Mouse (Mus musculus) embryonic facial prominence, embryonic 15.5 days (tissue): Measurements from ENCODE around the gene Tprn. TPM values are rescaled to one million over a fixed set of nuclear protein-coding genes. Genes with fewer than 3 reads are reported as not detected.

Experiments
- ATAC-seq: fragments of 200-750 bp; cut with Nextera tagmentation; 2 replicates; pipeline ENCODE4 v1.8.0; 2017; ENCODE audit warnings: low read depth, moderate TSS enrichment; ENCODE audit not compliant: insufficient number of reproducible peaks, low FRiP score, low TSS enrichment
- H3K27ac ChIP-seq: fragments of 300-500 bp; sonication (generic); replicated peaks from 2 replicates; pipeline ENCODE4 v1.5.1; 2015; ENCODE audit warnings: mild to moderate bottlenecking, inconsistent platforms
- H3K27me3 ChIP-seq: fragments of 300-500 bp; sonication (generic); 2 replicates; pipeline ENCODE4 v1.6.1; 2015; ENCODE audit warnings: inconsistent platforms
- H3K36me3 ChIP-seq: fragments of 300-500 bp; sonication (generic); 2 replicates; pipeline ENCODE4 v1.6.1; 2015; ENCODE audit warnings: mild to moderate bottlenecking, inconsistent platforms
- H3K4me1 ChIP-seq: fragments of 300-500 bp; sonication (generic); 2 replicates; pipeline ENCODE4 v1.6.1; 2015; ENCODE audit warnings: inconsistent platforms
- H3K4me2 ChIP-seq: fragments of 300-500 bp; sonication (generic); replicated peaks from 2 replicates; pipeline ENCODE4 v1.6.1; 2015; ENCODE audit warnings: mild to moderate bottlenecking, inconsistent platforms
- H3K4me3 ChIP-seq: fragments of 300-500 bp; sonication (generic); replicated peaks from 2 replicates; pipeline ENCODE4 v1.5.1; 2015; ENCODE audit warnings: mild to moderate bottlenecking, inconsistent platforms
- H3K9ac ChIP-seq: fragments of 300-500 bp; sonication (generic); 2 replicates; pipeline ENCODE4 v1.6.1; 2015; ENCODE audit warnings: inconsistent platforms
- H3K9me3 ChIP-seq: fragments of 300-500 bp; sonication (generic); replicated peaks from 2 replicates; pipeline ENCODE4 v1.6.1; 2016; ENCODE audit warnings: inconsistent platforms
- WGBS: fragments of 180-500 bp; shearing (Covaris S2); methylation state at CpG from one replicate; pipeline ENCODE4 v1.1.7; 2015; 5-methylcytosine and 5-hydroxymethylcytosine counted together
- polyA plus RNA-seq: library from polyadenylated mRNA; unstranded; fragments of >200 nt; fragmentation: Nextera tagmentation; extraction: Ambion mirVana; gene quantifications from 2 replicates; pipeline ENCODE4 v1.2.1, GENCODE M21; 2015

Gene Tprn
- polyA plus RNA-seq, 1 experiment from 2014 or later, result 10.2 TPM

GRCm38 (mm10) chr2:25226864-25227263 lies 35.6 kb upstream of the Tprn start:
- peaks cover 8% of the 10 kb centered on the region; the same call in 1 of the 2 replicates for H3K27me3 ChIP-seq
- H3K9me3 ChIP-seq, result no peaks in the 10 kb centered on the region
- H3K4me2 ChIP-seq, result no peak overlapping the region
- 78% methylated on average over 5 of the region's 5 CpGs for WGBS
- no peak overlapping the region for H3K9ac ChIP-seq
- 0 out of 2 replicates have a peak, but pooled peaks cover 1% of the 10 kb centered on the region for H3K36me3 ChIP-seq
- no peak overlapping the region for H3K4me3 ChIP-seq
- H3K27ac ChIP-seq, result no peak overlapping the region
- ATAC-seq, result no peak
- H3K4me1 ChIP-seq, result peaks cover 27% of the 10 kb centered on the region

- peaks cover 8% of the 10 kb centered on the region; the same call in 1 of the 2 replicates for H3K27me3 ChIP-seq
- peaks cover 27% of the 10 kb centered on the region for H3K4me1 ChIP-seq
- over 99% methylated on average over 4 of the region's 4 CpGs for WGBS
- H3K9me3 ChIP-seq, result no peaks in the 10 kb centered on the region
- H3K4me3 ChIP-seq, result no peak overlapping the region
- H3K4me2 ChIP-seq, result no peak overlapping the region
- no peak overlapping the region for H3K9ac ChIP-seq
- no peaks in the 10 kb centered on the region for H3K36me3 ChIP-seq
- no peak overlapping the region for H3K27ac ChIP-seq
- ATAC-seq, result no peak
These were observed 35.0 kb upstream of the Tprn start for GRCm38 (mm10) chr2:25227406-25227805.

GRCm38 (mm10) chr2:25228431-25228889 lies 34.0 kb upstream of the Tprn start:
- H3K4me2 ChIP-seq, result peak overlapping the region; percentile 46
- H3K36me3 ChIP-seq, result no peaks in the 10 kb centered on the region
- peaks cover 8% of the 10 kb centered on the region; the same call in 1 of the 2 replicates for H3K27me3 ChIP-seq
- 2% methylated on average over 7 of the region's 7 CpGs for WGBS
- peak overlapping the region; percentile 78 for H3K27ac ChIP-seq
- H3K4me3 ChIP-seq, result peak overlapping the region; percentile 29
- peaks cover 22% of the 10 kb centered on the region for H3K4me1 ChIP-seq
- 0 out of 2 replicates have a peak overlapping the region, but pooled peaks have one; percentile 21 for H3K9ac ChIP-seq
- no peaks in the 10 kb centered on the region for H3K9me3 ChIP-seq
- no peak for ATAC-seq

GRCm38 (mm10) chr2:25228995-25229530 lies 33.4 kb upstream of the Tprn start:
- no peak overlapping the region; the same call in 1 of the 2 replicates for H3K27ac ChIP-seq
- no peaks in the 10 kb centered on the region for H3K9me3 ChIP-seq
- WGBS, result 70% methylated on average over 6 of the region's 6 CpGs
- peaks cover 11% of the 10 kb centered on the region; the same call in 1 of the 2 replicates for H3K27me3 ChIP-seq
- no peak overlapping the region for H3K9ac ChIP-seq
- H3K4me3 ChIP-seq, result no peak overlapping the region; the same call in 1 of the 2 replicates
- ATAC-seq, result no peak
- peak overlapping the region; percentile 46 for H3K4me2 ChIP-seq
- peaks cover 19% of the 10 kb centered on the region for H3K4me1 ChIP-seq
- H3K36me3 ChIP-seq, result no peaks in the 10 kb centered on the region

- WGBS, result 77% methylated on average over 5 of the region's 5 CpGs
- H3K27ac ChIP-seq, result no peak overlapping the region
- peaks cover 11% of the 10 kb centered on the region; the same call in 1 of the 2 replicates for H3K27me3 ChIP-seq
- ATAC-seq, result no peak
- H3K4me1 ChIP-seq, result peaks cover 19% of the 10 kb centered on the region
- no peak overlapping the region for H3K4me3 ChIP-seq
- no peaks in the 10 kb centered on the region for H3K36me3 ChIP-seq
- H3K4me2 ChIP-seq, result no peak overlapping the region
- no peaks in the 10 kb centered on the region for H3K9me3 ChIP-seq
- no peak overlapping the region for H3K9ac ChIP-seq
These were observed 32.8 kb upstream of the Tprn start for GRCm38 (mm10) chr2:25229582-25229981.

GRCm38 (mm10) chr2:25230581-25230980 lies 31.8 kb upstream of the Tprn start:
- Histone ChIP-seq H3K9ac (no peak overlapping the region), H3K27me3 (peaks cover 11% of the 10 kb centered on the region; the same call in 1 of the 2 replicates), H3K4me3 (no peak overlapping the region), H3K9me3 (no peaks in the 10 kb centered on the region), H3K4me2 (no peak overlapping the region), H3K36me3 (no peaks in the 10 kb centered on the region), H3K4me1 (peaks cover 15% of the 10 kb centered on the region), H3K27ac (no peak overlapping the region)
- 77% methylated on average over 7 of the region's 7 CpGs for WGBS
- no peak for ATAC-seq

- H3K27ac ChIP-seq, result no peak overlapping the region
- no peaks in the 10 kb centered on the region for H3K36me3 ChIP-seq
- no peak for ATAC-seq
- H3K9ac ChIP-seq, result no peak overlapping the region
- H3K4me1 ChIP-seq, result peaks cover 11% of the 10 kb centered on the region
- no peak overlapping the region for H3K4me3 ChIP-seq
- H3K4me2 ChIP-seq, result no peak overlapping the region
- WGBS, result 43% methylated on average over 12 of the region's 12 CpGs
- peaks cover 11% of the 10 kb centered on the region; the same call in 1 of the 2 replicates for H3K27me3 ChIP-seq
- H3K9me3 ChIP-seq, result no peaks in the 10 kb centered on the region
These were observed 31.4 kb upstream of the Tprn start for GRCm38 (mm10) chr2:25231038-25231437.

GRCm38 (mm10) chr2:25233421-25233820 lies 29.0 kb upstream of the Tprn start:
- Histone ChIP-seq H3K4me1 (peaks cover 6% of the 10 kb centered on the region), H3K9ac (no peak overlapping the region), H3K27ac (no peak overlapping the region), H3K4me2 (no peak overlapping the region), H3K4me3 (no peak overlapping the region), H3K9me3 (no peaks in the 10 kb centered on the region), H3K27me3 (peaks cover 11% of the 10 kb centered on the region; the same call in 1 of the 2 replicates), H3K36me3 (no peaks in the 10 kb centered on the region)
- no peak for ATAC-seq
- WGBS, result 72% methylated on average over 4 of the region's 4 CpGs

- ATAC-seq, result no peak
- Histone ChIP-seq H3K4me1 (peaks cover under 1% of the 10 kb centered on the region), H3K27ac (no peak within 1 kb of the TSS), H3K4me3 (no peak within 1 kb of the TSS), H3K9me3 (no peaks in the 10 kb centered on the region), H3K4me2 (no peak within 1 kb of the TSS), H3K27me3 (peaks cover 11% of the 10 kb centered on the region; the same call in 1 of the 2 replicates), H3K9ac (no peak within 1 kb of the TSS), H3K36me3 (no peaks in the 10 kb centered on the region)
- WGBS, result 84% methylated on average over 3 of the region's 3 CpGs
These were observed 28.4 kb upstream of the Tprn start, which contains the start of gene Slc34a3 for GRCm38 (mm10) chr2:25234050-25234449. Slc34a3 (minus strand) TSS chr2:25234364.

- WGBS, result 56% methylated on average over 5 of the region's 5 CpGs
- Histone ChIP-seq H3K4me2 (no peak overlapping the region), H3K4me1 (no peaks in the 10 kb centered on the region), H3K27me3 (peaks cover 11% of the 10 kb centered on the region; the same call in 1 of the 2 replicates), H3K4me3 (no peak overlapping the region), H3K27ac (no peak overlapping the region), H3K36me3 (no peaks in the 10 kb centered on the region), H3K9me3 (no peaks in the 10 kb centered on the region), H3K9ac (no peak overlapping the region)
- ATAC-seq, result no peak
These were observed 27.7 kb upstream of the Tprn start for GRCm38 (mm10) chr2:25234551-25235220.

GRCm38 (mm10) chr2:25236614-25237013 lies 25.8 kb upstream of the Tprn start, which contains the start of gene Rnf224:
Rnf224 (minus strand) TSS chr2:25236787.
- Histone ChIP-seq H3K4me2 (no peak within 1 kb of the TSS), H3K27ac (peak within 1 kb of the TSS; percentile 55; the same call in 1 of the 2 replicates), H3K4me3 (no peak within 1 kb of the TSS), H3K36me3 (no peaks in the 10 kb centered on the region), H3K9ac (no peak within 1 kb of the TSS), H3K9me3 (no peaks in the 10 kb centered on the region), H3K4me1 (peaks cover 15% of the 10 kb centered on the region), H3K27me3 (peaks cover 9% of the 10 kb centered on the region; the same call in 1 of the 2 replicates)
- no peak for ATAC-seq
- 27% methylated on average over 8 of the region's 8 CpGs for WGBS
